Mouse (Mus musculus): ENCODE results near the gene Tspan32.

Gene Tspan32

DNA sequence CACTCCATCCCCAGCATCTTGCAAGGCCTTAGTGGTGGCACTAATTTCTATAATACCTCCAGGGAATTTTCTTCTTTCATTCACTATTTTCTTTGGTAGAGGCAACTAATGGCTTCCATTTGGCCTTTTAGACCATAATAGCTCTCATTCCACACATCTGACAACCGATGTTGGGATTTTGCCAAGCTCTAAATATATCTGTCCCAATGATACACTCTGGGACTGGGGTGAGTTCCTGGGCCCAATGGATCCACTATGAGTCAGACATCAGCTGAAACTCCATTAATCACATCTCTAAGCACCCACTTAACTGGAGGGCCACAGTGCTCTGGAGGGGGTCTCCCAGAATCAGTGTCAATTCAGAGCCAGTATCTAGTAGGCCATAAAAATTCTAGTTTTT lies 27.0 kb downstream of the Tspan32 start:
- DNase-seq (ENCODE audit: low read depth in 1 of 2, low spot score in 2 of 2) = no peak

- DNase-seq (ENCODE audit: low read depth in 1 of 2, low spot score in 2 of 2) = no peak
Observed at GRCm38 (mm10) chr7:143033581-143033980, 28.7 kb downstream of the Tspan32 start.

DNA sequence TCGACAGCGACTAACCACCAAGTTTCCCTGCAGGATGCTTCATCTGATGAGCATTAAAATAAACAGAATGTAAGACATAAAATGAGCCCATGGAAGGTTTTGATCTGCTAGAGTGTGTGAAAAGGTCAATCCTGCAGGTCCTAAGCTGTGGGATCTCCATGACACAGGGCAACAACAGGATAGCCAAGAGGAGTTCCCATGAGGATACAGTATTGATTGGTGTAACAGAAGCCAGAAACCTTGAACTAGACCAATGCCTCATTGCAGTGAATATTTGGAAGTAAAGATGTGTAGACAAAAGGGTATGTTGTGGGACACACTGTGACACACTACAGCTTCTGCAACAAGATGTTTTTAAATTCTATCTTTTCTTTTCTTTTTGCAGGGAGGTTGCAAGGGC lies 29.3 kb downstream of the Tspan32 start:
- DNase-seq (ENCODE audit: low read depth in 1 of 2, low spot score in 2 of 2) = no peak

GRCm38 (mm10) chr7:143034519-143035450 lies 29.9 kb downstream of the Tspan32 start:
- DNase-seq (ENCODE audit: low read depth in 1 of 2, low spot score in 2 of 2) = no peak

DNA sequence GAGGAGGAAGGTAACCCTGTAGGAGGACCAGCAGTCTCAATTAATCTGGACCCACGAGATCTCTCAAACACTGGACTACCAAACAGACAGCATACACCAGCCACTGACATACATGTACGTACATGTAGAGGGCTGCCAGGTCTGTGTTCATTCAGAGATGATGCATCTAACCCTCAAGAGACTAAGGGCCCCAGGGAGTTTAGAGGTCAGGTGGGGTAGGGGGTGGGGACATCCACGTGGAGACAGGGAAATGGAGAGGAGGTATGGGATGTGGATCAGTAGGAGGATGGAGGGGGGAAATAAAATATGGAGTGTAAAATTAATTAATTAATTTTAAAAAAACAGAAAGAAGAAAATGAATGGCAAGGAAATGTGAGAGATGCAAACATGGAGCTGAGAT lies 31.9 kb downstream of the Tspan32 start:
- no peak for DNase-seq (ENCODE audit: low read depth in 1 of 2, low spot score in 2 of 2)

- DNase-seq (ENCODE audit: low read depth in 1 of 2, low spot score in 2 of 2) = no peak
Observed at GRCm38 (mm10) chr7:143037306-143037705, 32.5 kb downstream of the Tspan32 start.

GRCm38 (mm10) chr7:143038174-143038931 lies 33.5 kb downstream of the Tspan32 start:
- DNase-seq (ENCODE audit: low read depth in 1 of 2, low spot score in 2 of 2) = no peak

DNA sequence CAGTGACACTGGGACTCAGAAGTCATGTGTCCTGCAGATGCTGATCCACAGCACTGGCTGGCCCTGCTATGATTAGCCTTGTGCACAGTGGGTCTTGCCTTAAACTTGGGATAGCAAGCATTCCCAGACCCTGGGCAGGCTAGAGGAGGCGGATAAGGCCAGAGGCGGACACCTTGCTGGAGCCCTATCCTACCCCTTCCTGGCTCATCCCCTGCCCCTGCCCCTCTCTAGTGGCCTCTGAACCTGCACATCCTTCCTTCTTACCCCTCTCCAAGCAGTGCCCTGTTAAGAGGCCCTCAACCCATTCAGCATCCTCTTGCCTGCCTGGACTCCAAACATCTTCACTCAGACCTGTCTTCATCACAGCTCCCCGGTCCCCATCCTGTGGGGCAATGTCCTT lies 35.7 kb downstream of the Tspan32 start:
- no peak for DNase-seq (ENCODE audit: low read depth in 1 of 2, low spot score in 2 of 2)

DNA sequence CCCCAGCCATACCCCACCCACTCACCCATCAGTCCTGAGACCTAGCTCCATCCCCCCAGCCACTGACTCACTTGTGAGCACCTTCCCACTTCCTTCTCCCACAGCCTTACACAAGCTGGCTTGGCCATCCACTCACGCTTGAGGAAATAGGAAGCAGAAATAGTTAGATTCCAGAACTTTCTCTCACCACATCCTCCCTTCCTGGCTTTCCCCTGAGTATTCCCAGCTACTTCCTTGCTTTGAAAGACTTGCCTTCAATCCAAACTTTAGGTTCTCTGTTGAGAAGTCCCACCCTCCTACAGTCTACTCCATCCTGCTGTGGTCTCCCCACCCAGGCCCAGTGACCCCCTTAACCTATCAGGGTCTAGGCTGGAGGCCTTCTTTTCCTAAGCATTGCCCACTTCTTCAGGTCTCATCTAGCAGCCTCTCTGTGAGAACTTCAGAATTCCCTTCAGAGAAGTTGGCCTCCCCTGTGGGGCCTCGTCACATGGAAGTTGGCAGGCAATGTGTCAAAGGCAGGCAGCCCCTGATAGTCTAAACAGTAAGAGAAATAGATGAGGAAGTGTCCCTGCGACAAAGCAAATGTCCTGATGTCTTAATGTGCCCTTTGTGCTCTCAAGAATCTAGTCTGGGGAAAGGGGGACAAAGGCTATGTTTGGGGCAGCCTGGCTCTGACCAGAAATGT lies 36.4 kb downstream of the Tspan32 start:
- no peak for DNase-seq (ENCODE audit: low read depth in 1 of 2, low spot score in 2 of 2)

GRCm38 (mm10) chr7:143042089-143042488 lies 37.2 kb downstream of the Tspan32 start:
- no peak for DNase-seq (ENCODE audit: low read depth in 1 of 2, low spot score in 2 of 2)

GRCm38 (mm10) chr7:143042897-143043300 lies 38.1 kb downstream of the Tspan32 start:
- no peak for DNase-seq (ENCODE audit: low read depth in 1 of 2, low spot score in 2 of 2)

DNA sequence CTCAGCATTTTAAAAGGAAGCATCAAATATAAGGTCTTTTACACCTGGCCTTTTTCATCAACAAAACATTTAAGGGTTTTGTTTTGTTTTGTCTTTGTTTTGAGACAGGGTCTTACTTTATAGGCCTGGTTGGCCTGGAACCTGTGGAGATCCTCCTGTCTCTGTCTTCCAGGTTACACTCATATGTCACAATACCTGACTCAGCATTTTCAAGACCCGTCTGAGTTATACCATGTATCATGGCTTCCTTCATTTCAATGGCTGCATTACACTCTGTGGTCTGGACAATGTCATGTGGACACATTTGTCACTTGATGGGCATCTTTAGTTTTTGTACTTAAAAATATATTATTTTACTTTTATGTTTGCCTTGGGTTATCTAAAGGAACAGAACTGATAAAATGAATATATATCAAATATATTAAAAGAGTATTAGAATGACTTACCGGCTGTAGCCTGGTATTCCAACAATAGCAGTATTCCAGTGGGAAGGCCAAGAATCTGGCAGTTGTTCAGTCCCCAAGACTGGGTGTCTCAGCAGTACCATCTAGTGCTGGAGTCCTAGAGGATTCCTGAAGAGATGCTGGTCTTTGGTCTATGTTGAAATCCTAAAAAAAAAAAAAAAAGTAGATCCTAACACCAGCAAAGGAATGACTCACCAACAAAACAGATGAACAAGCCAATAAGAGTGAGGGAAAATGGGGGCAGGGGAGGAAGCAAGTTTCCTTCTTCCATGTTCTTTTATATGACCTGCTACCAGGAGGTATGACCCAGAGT lies 39.4 kb downstream of the Tspan32 start:
- DNase-seq (ENCODE audit: low read depth in 1 of 2, low spot score in 2 of 2) = no peak

- DNase-seq (ENCODE audit: low read depth in 1 of 2, low spot score in 2 of 2) = no peak
Observed at GRCm38 (mm10) chr7:143044826-143045206, 40.0 kb downstream of the Tspan32 start.

DNA sequence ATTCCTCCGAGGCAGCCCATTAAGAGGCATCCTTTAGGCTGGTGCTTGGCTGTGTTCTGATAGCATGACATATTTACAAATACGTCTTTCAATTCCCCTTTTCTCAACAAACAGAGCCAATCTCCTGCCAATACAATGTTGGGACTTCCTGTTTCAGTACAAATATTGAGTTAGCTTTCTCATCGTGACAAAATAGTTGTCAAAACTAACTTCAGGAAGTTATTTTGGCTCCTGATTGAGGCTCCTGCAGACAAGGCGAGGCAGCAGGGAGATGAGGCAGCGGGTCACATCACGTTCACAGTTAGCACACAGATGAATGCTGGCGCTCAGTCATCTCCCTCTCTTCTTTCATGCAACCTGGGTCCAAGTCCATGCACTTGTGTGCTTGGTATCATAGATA lies 41.5 kb downstream of the Tspan32 start:
- no peak for DNase-seq (ENCODE audit: low read depth in 1 of 2, low spot score in 2 of 2)

DNA sequence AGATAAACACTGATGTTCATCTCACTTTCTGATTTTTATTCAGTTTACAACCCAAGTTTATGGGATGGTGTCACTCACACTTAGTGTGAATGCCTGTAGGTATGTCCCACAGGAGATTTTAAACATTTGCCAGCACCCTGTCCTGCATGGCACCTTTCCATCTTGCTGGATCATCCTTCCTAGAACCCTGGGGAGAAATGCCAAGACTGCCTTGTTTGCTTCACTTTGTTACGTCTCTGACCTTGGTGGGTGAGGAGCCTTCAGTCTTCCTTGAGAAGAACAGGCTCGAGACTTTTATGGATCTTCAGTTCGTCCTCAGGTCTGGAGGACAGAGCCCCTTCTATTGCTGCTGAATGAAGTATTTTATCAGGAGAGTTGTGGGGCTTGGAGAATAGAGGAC lies 44.5 kb downstream of the Tspan32 start:
- DNase-seq (ENCODE audit: low read depth in 1 of 2, low spot score in 2 of 2) = no peak

GRCm38 (mm10) chr7:143049841-143050816 lies 45.3 kb downstream of the Tspan32 start:
- no peak for DNase-seq (ENCODE audit: low read depth in 1 of 2, low spot score in 2 of 2)

DNA sequence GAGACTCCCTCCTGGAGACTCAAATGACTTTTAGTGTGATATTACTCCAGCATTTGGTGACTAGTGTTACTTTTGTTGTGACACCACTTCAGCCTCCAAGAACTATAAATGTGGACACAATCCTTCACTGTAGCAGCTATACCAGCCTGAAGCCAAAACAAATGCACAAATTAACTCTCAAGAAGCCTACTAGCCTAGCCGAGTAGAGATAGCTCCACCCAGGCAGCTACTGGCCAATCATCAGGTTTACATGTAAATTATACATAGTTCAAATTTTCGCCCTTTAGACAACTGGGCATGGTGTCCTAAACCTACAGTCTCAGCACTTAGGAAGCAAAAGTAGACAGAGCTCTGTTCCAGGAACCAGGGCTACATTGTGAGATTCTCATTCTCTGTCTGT lies 46.5 kb downstream of the Tspan32 start:
- DNase-seq (ENCODE audit: low read depth in 1 of 2, low spot score in 2 of 2) = no peak

- peak in 1 of 2 experiments; percentile 37 for DNase-seq (ENCODE audit: low read depth in 1 of 2, low spot score in 2 of 2)
Observed at GRCm38 (mm10) chr7:143052626-143053007, 47.8 kb downstream of the Tspan32 start, which contains the start of gene Cd81. TSS of gene Cd81 (plus strand) at chr7:143052739.

- no peak for DNase-seq (ENCODE audit: low read depth in 1 of 2, low spot score in 2 of 2)
Observed at GRCm38 (mm10) chr7:143053008-143053899, 48.4 kb downstream of the Tspan32 start.
